Mouse (Mus musculus) heart, embryonic 15.5 days (tissue): ENCODE measurements around the gene Cuedc1. TPM values are rescaled to one million over a fixed set of nuclear protein-coding genes. Genes with fewer than 3 reads are reported as not detected.
A peak's percentile ranks its signal among the peaks of the same experiment; 100 is the strongest.

Experiments
- ATAC-seq: fragments of 200-750 bp; cut with Nextera tagmentation; replicated peaks from 2 replicates; pipeline ENCODE4 v1.8.0; 2017; ENCODE audit warnings: low read depth, moderate TSS enrichment; ENCODE audit not compliant: insufficient number of reproducible peaks, insufficient read depth, low FRiP score
- H3K27ac ChIP-seq: fragments of 300-500 bp; sonication (generic); 2 replicates; pipeline ENCODE4 v1.5.1; 2015; ENCODE audit warnings: mild to moderate bottlenecking, inconsistent platforms
- H3K27me3 ChIP-seq: fragments of 300-500 bp; sonication (generic); 2 replicates; pipeline ENCODE4 v1.6.1; 2015; ENCODE audit warnings: inconsistent platforms
- H3K36me3 ChIP-seq: fragments of 300-500 bp; sonication (generic); 2 replicates; pipeline ENCODE4 v1.6.1; 2015; ENCODE audit warnings: mild to moderate bottlenecking, inconsistent platforms
- H3K4me1 ChIP-seq: fragments of 300-500 bp; sonication (generic); replicated peaks from 2 replicates; pipeline ENCODE4 v1.6.1; 2015; ENCODE audit warnings: inconsistent platforms
- H3K4me2 ChIP-seq: fragments of 300-500 bp; sonication (generic); 2 replicates; pipeline ENCODE4 v1.6.1; 2015; ENCODE audit warnings: inconsistent platforms, mild to moderate bottlenecking, moderate library complexity
- H3K4me3 ChIP-seq: fragments of 300-500 bp; sonication (generic); 2 replicates; pipeline ENCODE4 v1.5.1; 2015; ENCODE audit warnings: mild to moderate bottlenecking, inconsistent platforms
- H3K9ac ChIP-seq: fragments of 300-500 bp; sonication (generic); 2 replicates; pipeline ENCODE4 v1.6.1; 2015; ENCODE audit warnings: mild to moderate bottlenecking, inconsistent platforms
- H3K9me3 ChIP-seq: fragments of 300-500 bp; sonication (generic); replicated peaks from 2 replicates; pipeline ENCODE4 v1.6.1; 2016; ENCODE audit warnings: inconsistent platforms
- WGBS: fragments of 180-500 bp; shearing (Covaris S2); methylation state at CpG from one replicate; pipeline ENCODE4 v1.1.7; 2015; ENCODE audit warnings: mixed read lengths; 5-methylcytosine and 5-hydroxymethylcytosine counted together
- polyA plus RNA-seq: library from polyadenylated mRNA; unstranded; fragments of >200 nt; fragmentation: Nextera tagmentation; extraction: Ambion mirVana; gene quantifications from 2 replicates; pipeline ENCODE4 v1.2.1, GENCODE M21; 2015

Cuedc1 gene
- polyA plus RNA-seq, 1 experiment from 2014 or later: 18.4 TPM

DNA sequence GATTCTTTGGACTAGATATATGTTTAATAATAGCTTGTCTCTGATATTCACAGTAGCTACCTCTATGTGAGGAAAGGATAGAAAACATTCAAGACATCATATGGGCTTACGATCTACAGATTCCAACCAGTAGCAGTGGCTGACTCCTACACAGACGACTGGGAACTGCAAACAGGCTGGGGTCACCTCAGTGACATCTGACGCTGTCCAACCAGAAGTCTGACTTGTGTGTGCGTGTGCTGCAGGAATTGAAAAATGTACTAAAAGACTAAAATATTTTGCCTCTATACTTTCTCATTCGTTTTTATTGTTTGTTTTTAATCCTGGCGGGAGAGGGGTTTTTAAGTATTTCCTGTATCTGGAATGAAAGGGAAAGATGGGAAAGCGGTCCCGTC, 30.7 kb upstream of the Cuedc1 start:
- peaks cover 31% of the 10 kb centered on the region for H3K4me1 ChIP-seq
- WGBS: 3% methylated on average over 8 of the region's 8 CpGs
- H3K27ac ChIP-seq: peak overlapping the region; percentile 99
- peak overlapping the region; percentile 80 for H3K4me2 ChIP-seq
- H3K27me3 ChIP-seq: no peaks in the 10 kb centered on the region
- H3K4me3 ChIP-seq: peak overlapping the region; percentile 99
- peak overlapping the region; percentile 98 for H3K9ac ChIP-seq
- H3K9me3 ChIP-seq: no peaks in the 10 kb centered on the region
- H3K36me3 ChIP-seq: no peaks in the 10 kb centered on the region
- no peak for ATAC-seq

DNA sequence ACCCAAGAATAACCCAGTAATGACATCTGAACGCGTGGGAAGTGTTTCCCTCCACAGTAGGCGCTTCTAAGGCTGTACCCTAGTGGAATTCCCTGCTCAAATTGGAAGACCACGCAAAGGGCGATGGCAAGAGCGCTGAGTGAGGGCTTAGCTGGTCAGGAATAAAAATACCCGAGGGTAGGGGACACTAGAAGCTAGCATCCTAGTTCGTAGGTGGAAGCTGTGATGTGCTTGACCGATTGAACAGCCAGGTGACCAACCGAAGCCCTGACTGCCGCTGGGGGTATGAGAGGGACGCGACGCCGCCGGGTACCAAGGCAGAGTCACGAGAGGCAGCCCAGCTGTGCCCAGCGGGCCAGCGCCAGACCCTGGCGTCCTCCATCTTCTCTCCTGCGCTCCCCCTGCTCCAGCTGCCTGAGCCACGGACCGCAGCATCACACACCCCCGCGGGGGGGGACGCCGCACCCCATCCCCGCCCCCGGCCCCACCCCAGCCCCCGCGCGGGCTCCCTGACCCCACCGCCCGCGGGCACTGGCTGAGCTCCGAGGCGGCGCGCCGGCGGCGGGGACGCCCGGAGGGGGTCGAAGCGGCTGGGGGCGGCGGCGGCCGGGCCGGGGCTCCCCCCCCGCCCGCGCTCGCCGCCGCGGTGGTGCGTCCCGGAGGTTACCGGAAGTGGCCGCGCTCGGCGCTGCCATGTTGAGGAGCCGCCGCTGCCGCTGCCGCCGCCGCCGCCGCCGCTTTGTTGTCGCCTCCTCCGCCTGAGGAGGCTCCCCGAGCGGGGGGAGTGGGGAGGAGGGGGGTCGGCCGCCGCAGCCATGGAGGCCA, 30.1 kb upstream of the Cuedc1 start, which contains the start of gene Vezf1:
TSS of gene Vezf1 (plus strand) at position 694 of the 825 bp plus-strand sequence.
- H3K4me3 ChIP-seq: peak within 1 kb of the TSS; percentile 99
- peak within 1 kb of the TSS; percentile 99 for H3K27ac ChIP-seq
- peak; percentile 81 for ATAC-seq
- peaks cover 32% of the 10 kb centered on the region for H3K4me1 ChIP-seq
- under 1% methylated on average over 34 of the region's 81 CpGs for WGBS
- H3K36me3 ChIP-seq: no peaks in the 10 kb centered on the region
- peak within 1 kb of the TSS; percentile 87 for H3K4me2 ChIP-seq
- H3K9ac ChIP-seq: peak within 1 kb of the TSS; percentile 98
- H3K9me3 ChIP-seq: no peaks in the 10 kb centered on the region
- no peaks in the 10 kb centered on the region for H3K27me3 ChIP-seq

DNA sequence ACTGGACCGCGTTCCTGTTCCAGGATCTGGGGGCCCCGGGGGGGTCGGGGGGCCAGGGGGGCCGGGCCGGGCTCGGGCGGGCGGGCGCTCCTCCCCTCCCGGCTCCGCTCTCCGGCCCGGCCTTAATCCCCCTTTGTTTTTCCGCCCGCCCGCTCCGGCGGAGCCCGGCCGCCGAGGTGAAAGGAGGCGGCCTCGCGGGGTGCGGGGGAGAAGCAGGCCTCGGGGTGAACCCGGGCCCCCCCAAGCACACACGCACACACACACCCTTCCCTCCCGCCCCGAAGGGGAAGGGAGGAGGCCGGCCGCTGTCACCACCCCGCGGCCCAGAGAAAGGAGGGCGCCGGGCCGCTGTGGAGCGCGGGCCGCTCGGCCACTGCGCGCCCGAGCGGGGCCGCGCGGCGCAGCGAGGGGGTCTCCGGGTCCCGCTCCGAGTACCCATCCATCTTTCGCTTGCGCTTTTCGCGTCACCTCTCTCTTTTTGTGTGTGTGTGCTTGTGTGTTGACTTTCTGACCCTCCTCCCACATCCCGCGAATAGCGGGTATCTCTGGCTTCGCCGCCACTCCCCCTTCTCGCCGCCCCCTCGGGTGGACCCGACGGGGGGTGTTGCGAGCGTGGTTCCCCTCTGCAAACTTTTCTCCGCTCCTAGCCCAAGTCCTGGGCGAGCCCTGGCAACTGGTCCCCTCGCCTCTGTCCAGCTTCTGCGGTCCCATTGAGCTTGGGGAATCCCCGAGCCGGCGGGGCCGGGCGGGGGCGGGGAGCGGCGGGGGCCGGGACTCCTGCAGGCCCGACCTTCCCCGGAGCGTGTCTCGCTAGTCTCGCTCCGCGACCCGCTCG, 29.2 kb upstream of the Cuedc1 start:
- Histone ChIP-seq H3K27ac (peak overlapping the region; percentile 99), H3K4me3 (peak overlapping the region; percentile 99), H3K36me3 (peaks cover 6% of the 10 kb centered on the region; the same call in 1 of the 2 replicates), H3K9me3 (no peaks in the 10 kb centered on the region), H3K27me3 (no peaks in the 10 kb centered on the region), H3K9ac (peak overlapping the region; percentile 98), H3K4me1 (peaks cover 40% of the 10 kb centered on the region), H3K4me2 (peak overlapping the region; percentile 87)
- peak; percentile 82 for ATAC-seq
- under 1% methylated on average over 61 of the region's 92 CpGs for WGBS

DNA sequence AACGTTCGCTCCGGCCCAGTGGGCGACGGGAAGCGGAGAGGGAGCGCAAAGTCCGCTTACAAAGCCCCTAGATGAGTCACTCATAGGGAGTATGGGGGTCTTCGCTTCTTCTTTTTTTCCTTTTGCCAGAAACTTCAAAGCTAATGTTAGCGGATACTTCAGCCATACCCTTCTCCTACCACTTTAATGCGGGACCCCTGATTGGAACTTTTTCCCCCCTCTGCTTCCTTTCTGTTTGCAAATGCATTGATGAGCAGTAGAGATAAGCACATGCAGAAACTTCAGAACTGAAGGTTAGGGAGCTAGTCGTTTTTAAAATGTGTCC, 28.6 kb upstream of the Cuedc1 start:
- Histone ChIP-seq H3K9ac (peak overlapping the region; percentile 98), H3K9me3 (no peaks in the 10 kb centered on the region), H3K27ac (peak overlapping the region; percentile 99), H3K36me3 (peaks cover 9% of the 10 kb centered on the region; the same call in 1 of the 2 replicates), H3K4me1 (peaks cover 41% of the 10 kb centered on the region), H3K4me2 (peak overlapping the region; percentile 87), H3K4me3 (peak overlapping the region; percentile 99), H3K27me3 (no peaks in the 10 kb centered on the region)
- no peak for ATAC-seq
- WGBS: under 1% methylated on average over 12 of the region's 12 CpGs

- peaks cover 18% of the 10 kb centered on the region for H3K36me3 ChIP-seq
- no peaks in the 10 kb centered on the region for H3K27me3 ChIP-seq
- ATAC-seq: no peak
- no peaks in the 10 kb centered on the region for H3K9me3 ChIP-seq
- WGBS: 19% methylated on average over 4 of the region's 4 CpGs
- H3K9ac ChIP-seq: peak overlapping the region; percentile 13; the same call in 1 of the 2 replicates
- H3K27ac ChIP-seq: peak overlapping the region; percentile 3; the same call in 1 of the 2 replicates
- H3K4me3 ChIP-seq: peak overlapping the region; percentile 99
- peak overlapping the region; percentile 87 for H3K4me2 ChIP-seq
- H3K4me1 ChIP-seq: peaks cover 45% of the 10 kb centered on the region
Measured at GRCm38 (mm10) chr11:88070392-88070791, 27.5 kb upstream of the Cuedc1 start.

- no peak for ATAC-seq
- Histone ChIP-seq H3K4me3 (no peak overlapping the region), H3K4me1 (peaks cover 50% of the 10 kb centered on the region), H3K9ac (no peak overlapping the region), H3K4me2 (peak overlapping the region; percentile 87; the same call in 1 of the 2 replicates), H3K9me3 (no peaks in the 10 kb centered on the region), H3K27me3 (no peaks in the 10 kb centered on the region), H3K27ac (no peak overlapping the region), H3K36me3 (peaks cover 21% of the 10 kb centered on the region)
- WGBS: 55% methylated on average over 5 of the region's 5 CpGs
Measured at GRCm38 (mm10) chr11:88071113-88071512, 26.7 kb upstream of the Cuedc1 start.

DNA sequence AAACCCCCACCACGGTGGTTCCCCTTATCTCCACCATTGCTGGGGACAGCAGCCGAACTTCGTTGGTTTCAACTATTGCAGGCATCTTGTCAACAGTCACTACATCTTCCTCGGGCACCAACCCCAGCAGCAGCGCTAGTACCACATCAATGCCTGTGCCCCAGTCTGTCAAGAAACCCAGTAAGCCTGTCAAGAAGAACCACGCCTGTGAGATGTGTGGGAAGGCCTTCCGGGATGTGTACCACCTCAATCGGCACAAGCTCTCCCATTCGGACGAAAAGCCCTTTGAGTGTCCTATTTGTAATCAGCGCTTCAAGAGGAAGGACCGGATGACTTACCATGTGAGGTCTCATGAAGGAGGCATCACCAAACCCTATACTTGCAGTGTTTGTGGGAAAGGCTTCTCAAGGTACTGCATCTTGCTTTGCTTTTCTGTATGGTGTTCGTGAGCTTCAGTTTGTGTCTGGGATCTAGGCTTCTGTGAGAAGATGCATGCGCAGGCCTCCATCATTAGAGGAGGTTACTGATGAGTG, 24.4 kb upstream of the Cuedc1 start:
- peaks cover 47% of the 10 kb centered on the region for H3K4me1 ChIP-seq
- WGBS: 66% methylated on average over 14 of the region's 14 CpGs

GRCm38 (mm10) chr11:88075701-88076100, 22.2 kb upstream of the Cuedc1 start:
- no peak for ATAC-seq
- H3K27me3 ChIP-seq: no peaks in the 10 kb centered on the region
- no peak overlapping the region for H3K4me2 ChIP-seq
- H3K36me3 ChIP-seq: peaks cover 62% of the 10 kb centered on the region
- H3K9me3 ChIP-seq: no peaks in the 10 kb centered on the region
- H3K27ac ChIP-seq: no peak overlapping the region
- no peak overlapping the region for H3K9ac ChIP-seq
- no peak overlapping the region for H3K4me3 ChIP-seq
- WGBS: 76% methylated on average over 1 of the region's 1 CpGs
- H3K4me1 ChIP-seq: peaks cover 33% of the 10 kb centered on the region

More for the DNA sequence above, 24.4 kb upstream of the Cuedc1 start:
- Histone ChIP-seq H3K36me3 (peaks cover 40% of the 10 kb centered on the region), H3K4me3 (no peak overlapping the region), H3K9me3 (no peaks in the 10 kb centered on the region), H3K27me3 (no peaks in the 10 kb centered on the region), H3K9ac (no peak overlapping the region), H3K4me2 (no peak overlapping the region), H3K27ac (no peak overlapping the region)
- ATAC-seq: no peak

- no peak overlapping the region for H3K4me3 ChIP-seq
- no peaks in the 10 kb centered on the region for H3K27me3 ChIP-seq
- H3K9me3 ChIP-seq: no peaks in the 10 kb centered on the region
- H3K4me1 ChIP-seq: peaks cover 26% of the 10 kb centered on the region
- H3K9ac ChIP-seq: no peak overlapping the region
- no peak overlapping the region for H3K27ac ChIP-seq
- WGBS: 33% methylated on average over 1 of the region's 1 CpGs
- no peak overlapping the region for H3K4me2 ChIP-seq
- H3K36me3 ChIP-seq: peaks cover 68% of the 10 kb centered on the region
- no peak for ATAC-seq
Measured at GRCm38 (mm10) chr11:88076394-88076793, 21.5 kb upstream of the Cuedc1 start.

GRCm38 (mm10) chr11:88083699-88084098, 14.2 kb upstream of the Cuedc1 start:
- H3K36me3 ChIP-seq: peaks cover 49% of the 10 kb centered on the region

More at GRCm38 (mm10) chr11:88083699-88084098, 14.2 kb upstream of the Cuedc1 start:
- WGBS: 58% methylated on average over 6 of the region's 6 CpGs
- H3K4me1 ChIP-seq: peaks cover 15% of the 10 kb centered on the region
- H3K4me3 ChIP-seq: no peak overlapping the region
- H3K9ac ChIP-seq: no peak overlapping the region
- no peak overlapping the region for H3K4me2 ChIP-seq
- ATAC-seq: no peak
- no peaks in the 10 kb centered on the region for H3K9me3 ChIP-seq
- H3K27me3 ChIP-seq: no peaks in the 10 kb centered on the region
- H3K27ac ChIP-seq: no peak overlapping the region
